Mouse (Mus musculus) CH12.LX (cell line): ENCODE measurements at regions not wholly inside any gene's neighbourhood (a gene's known extent, or its start where the extent isn't known, plus 50 kb on each side); places are given as distances from the start of the nearest gene placed in this dataset.

ENCODE experiments used
- EP300 ChIP-seq: IDR thresholded peaks from 2 replicates; pipeline ENCODE4 v1.6.1; 2011; ENCODE audit warnings: low read length, improper control_type of control experiment
- HCFC1 ChIP-seq: IDR thresholded peaks from 2 replicates; pipeline ENCODE4 v1.6.1; 2012; ENCODE audit warnings: low read depth, mild to moderate bottlenecking, inconsistent platforms, low read length, improper control_type of control experiment
- IRF4 ChIP-seq: IDR thresholded peaks from 2 replicates; pipeline ENCODE4 v1.6.1; 2014; ENCODE audit warnings: low read depth, mild to moderate bottlenecking, inconsistent platforms, low read length, improper control_type of control experiment
- USF1 ChIP-seq: IDR thresholded peaks from 2 replicates; pipeline ENCODE4 v1.6.1; 2014; ENCODE audit warnings: low read depth, mild to moderate bottlenecking, inconsistent platforms, low read length, improper control_type of control experiment
- USF2 ChIP-seq: conservative IDR thresholded peaks from 2 replicates; pipeline ENCODE4 v1.6.1; 2011; ENCODE audit warnings: low read depth, low read length, improper control_type of control experiment

DNA sequence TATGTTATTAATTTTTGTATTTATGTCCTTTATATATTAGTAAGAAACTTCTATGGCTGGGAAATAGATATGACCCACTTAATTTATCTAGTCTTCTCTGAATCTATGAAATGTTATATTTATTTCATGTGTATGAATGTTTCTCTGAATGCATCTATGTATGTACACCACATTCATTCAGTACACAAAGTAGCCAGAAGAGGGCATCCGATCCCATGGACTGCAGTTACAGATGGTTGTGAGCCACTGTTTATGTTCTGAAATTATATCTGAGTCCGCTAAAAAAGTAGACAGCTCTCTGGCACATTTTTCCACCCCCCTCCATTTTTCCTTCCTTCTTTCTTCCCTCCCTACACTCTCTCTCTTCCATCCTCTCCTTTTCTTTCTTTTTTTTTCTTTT is 557.8 kb upstream of the Arpp21 start:
- TF ChIP-seq EP300 (no peak), IRF4 (no peak), HCFC1 (no peak), USF2 (no peak), USF1 (no peak)
